Mouse (Mus musculus): ENCODE measurements around the gene Kl. TPM values are rescaled to one million over a fixed set of nuclear protein-coding genes. Genes with fewer than 3 reads are reported as not detected.
A peak's percentile ranks its signal among the peaks of the same experiment; 100 is the strongest.

The Kl gene
- polyA plus RNA-seq, 1 experiment from 2014 or later = 0.18 TPM

GRCm38 (mm10) chr5:150977383-150977958 lies 25.1 kb downstream of the Kl start:
- Histone ChIP-seq H3K36me3 (no peaks in the 10 kb centered on the region), H3K9me3 (no peaks in the 10 kb centered on the region), H3K4me1 (peaks cover 6% of the 10 kb centered on the region; the same call in 1 of the 2 replicates), H3K27me3 (ENCODE audit: insufficient read depth, poor library complexity, severe bottlenecking) (no peaks in the 10 kb centered on the region), H3K27ac (0 out of 2 replicates have a peak overlapping the region, but pooled peaks have one; percentile 36), H3K4me3 (no peak overlapping the region)
- peak; percentile 76 for DNase-seq (ENCODE audit: low spot score)
- 45% methylated on average over 14 of the region's 14 CpGs for WGBS

GRCm38 (mm10) chr5:150979341-150980136 lies 27.1 kb downstream of the Kl start:
- peak; percentile 56 for DNase-seq (ENCODE audit: low spot score)
- 90% methylated on average over 5 of the region's 5 CpGs for WGBS
- H3K27me3 ChIP-seq (ENCODE audit: insufficient read depth, poor library complexity, severe bottlenecking) = no peaks in the 10 kb centered on the region
- H3K36me3 ChIP-seq = no peaks in the 10 kb centered on the region
- no peak overlapping the region for H3K27ac ChIP-seq
- H3K9me3 ChIP-seq = no peaks in the 10 kb centered on the region
- peaks cover 11% of the 10 kb centered on the region for H3K4me1 ChIP-seq
- no peak overlapping the region for H3K4me3 ChIP-seq

- no peaks in the 10 kb centered on the region for H3K9me3 ChIP-seq
- no peak for DNase-seq (ENCODE audit: low spot score)
- WGBS = 85% methylated on average over 2 of the region's 2 CpGs
- H3K27ac ChIP-seq = no peak overlapping the region
- H3K4me3 ChIP-seq = no peak overlapping the region
- H3K4me1 ChIP-seq = peaks cover 13% of the 10 kb centered on the region
- no peaks in the 10 kb centered on the region for H3K27me3 ChIP-seq (ENCODE audit: insufficient read depth, poor library complexity, severe bottlenecking)
- no peaks in the 10 kb centered on the region for H3K36me3 ChIP-seq
Measured at GRCm38 (mm10) chr5:150982082-150982481, 29.7 kb downstream of the Kl start.

GRCm38 (mm10) chr5:150994096-150994495 lies 41.7 kb downstream of the Kl start:
- H3K4me3 ChIP-seq = no peak overlapping the region
- H3K9me3 ChIP-seq = no peaks in the 10 kb centered on the region
- peak; percentile 69 for DNase-seq (ENCODE audit: low spot score)
- no peak overlapping the region for H3K27ac ChIP-seq
- H3K4me1 ChIP-seq = peaks cover 8% of the 10 kb centered on the region; the same call in 1 of the 2 replicates
- H3K27me3 ChIP-seq (ENCODE audit: insufficient read depth, poor library complexity, severe bottlenecking) = no peaks in the 10 kb centered on the region
- 84% methylated on average over 7 of the region's 7 CpGs for WGBS
- H3K36me3 ChIP-seq = no peaks in the 10 kb centered on the region

GRCm38 (mm10) chr5:150996586-150996985 lies 44.2 kb downstream of the Kl start:
- no peak overlapping the region for H3K4me3 ChIP-seq
- H3K27me3 ChIP-seq (ENCODE audit: insufficient read depth, poor library complexity, severe bottlenecking) = no peaks in the 10 kb centered on the region
- DNase-seq (ENCODE audit: low spot score) = peak; percentile 67
- H3K36me3 ChIP-seq = no peaks in the 10 kb centered on the region
- H3K4me1 ChIP-seq = peaks cover 8% of the 10 kb centered on the region; the same call in 1 of the 2 replicates
- WGBS = 59% methylated on average over 2 of the region's 2 CpGs
- no peak overlapping the region for H3K27ac ChIP-seq
- no peaks in the 10 kb centered on the region for H3K9me3 ChIP-seq

- WGBS = 79% methylated on average over 7 of the region's 7 CpGs
- H3K27me3 ChIP-seq (ENCODE audit: insufficient read depth, poor library complexity, severe bottlenecking) = no peaks in the 10 kb centered on the region
- peak; percentile 63 for DNase-seq (ENCODE audit: low spot score)
- H3K36me3 ChIP-seq = no peaks in the 10 kb centered on the region
- peaks cover 7% of the 10 kb centered on the region; the same call in 1 of the 2 replicates for H3K4me1 ChIP-seq
- no peak overlapping the region for H3K4me3 ChIP-seq
- no peaks in the 10 kb centered on the region for H3K9me3 ChIP-seq
- no peak overlapping the region for H3K27ac ChIP-seq
Measured at GRCm38 (mm10) chr5:151001111-151001510, 48.7 kb downstream of the Kl start.

- no peak overlapping the region for H3K27ac ChIP-seq
- H3K36me3 ChIP-seq = no peaks in the 10 kb centered on the region
- no peaks in the 10 kb centered on the region for H3K4me1 ChIP-seq
- no peaks in the 10 kb centered on the region for H3K27me3 ChIP-seq (ENCODE audit: insufficient read depth, poor library complexity, severe bottlenecking)
- no peak overlapping the region for H3K4me3 ChIP-seq
- 85% methylated on average over 4 of the region's 4 CpGs for WGBS
- peak; percentile 51 for DNase-seq (ENCODE audit: low spot score)
- H3K9me3 ChIP-seq = no peaks in the 10 kb centered on the region
Measured at GRCm38 (mm10) chr5:151002051-151002450, 49.6 kb downstream of the Kl start.

- WGBS = 61% methylated on average over 1 of the region's 1 CpGs
- DNase-seq (ENCODE audit: low spot score) = peak; percentile 54
Measured at GRCm38 (mm10) chr5:151004216-151004755, 51.9 kb downstream of the Kl start.

GRCm38 (mm10) chr5:151018450-151018849 lies 66.0 kb downstream of the Kl start:
- no peak overlapping the region for H3K27ac ChIP-seq
- H3K9me3 ChIP-seq = peaks cover 7% of the 10 kb centered on the region
- H3K4me3 ChIP-seq = no peak overlapping the region
- DNase-seq (ENCODE audit: low spot score) = peak; percentile 69
- H3K27me3 ChIP-seq (ENCODE audit: insufficient read depth, poor library complexity, severe bottlenecking) = no peaks in the 10 kb centered on the region
- 75% methylated on average over 5 of the region's 5 CpGs for WGBS
- H3K36me3 ChIP-seq = no peaks in the 10 kb centered on the region
- H3K4me1 ChIP-seq = peaks cover 15% of the 10 kb centered on the region

More at GRCm38 (mm10) chr5:151004216-151004755, 51.9 kb downstream of the Kl start:
- H3K9me3 ChIP-seq = no peaks in the 10 kb centered on the region
- H3K4me1 ChIP-seq = no peaks in the 10 kb centered on the region
- H3K4me3 ChIP-seq = no peak overlapping the region
- no peaks in the 10 kb centered on the region for H3K27me3 ChIP-seq (ENCODE audit: insufficient read depth, poor library complexity, severe bottlenecking)
- H3K36me3 ChIP-seq = no peaks in the 10 kb centered on the region
- no peak overlapping the region for H3K27ac ChIP-seq

GRCm38 (mm10) chr5:151018959-151019358 lies 66.6 kb downstream of the Kl start:
- WGBS = 69% methylated on average over 5 of the region's 5 CpGs
- Histone ChIP-seq H3K4me1 (peaks cover 20% of the 10 kb centered on the region), H3K27me3 (ENCODE audit: insufficient read depth, poor library complexity, severe bottlenecking) (no peaks in the 10 kb centered on the region), H3K27ac (no peak overlapping the region), H3K4me3 (no peak overlapping the region), H3K36me3 (no peaks in the 10 kb centered on the region), H3K9me3 (peaks cover 7% of the 10 kb centered on the region)
- peak; percentile 19 for DNase-seq (ENCODE audit: low spot score)

- Histone ChIP-seq H3K4me3 (no peak overlapping the region), H3K9me3 (no peaks in the 10 kb centered on the region), H3K36me3 (no peaks in the 10 kb centered on the region), H3K27ac (peak overlapping the region; percentile 4; the same call in 1 of the 2 replicates), H3K4me1 (peaks cover 21% of the 10 kb centered on the region), H3K27me3 (ENCODE audit: insufficient read depth, poor library complexity, severe bottlenecking) (no peaks in the 10 kb centered on the region)
- DNase-seq (ENCODE audit: low spot score) = peak; percentile 66
- 75% methylated on average over 13 of the region's 13 CpGs for WGBS
Measured at GRCm38 (mm10) chr5:151020031-151020820, 67.8 kb downstream of the Kl start.

GRCm38 (mm10) chr5:151020831-151021230 lies 68.4 kb downstream of the Kl start:
- peak overlapping the region; percentile 4; the same call in 1 of the 2 replicates for H3K27ac ChIP-seq
- no peaks in the 10 kb centered on the region for H3K36me3 ChIP-seq
- peaks cover 21% of the 10 kb centered on the region for H3K4me1 ChIP-seq
- 75% methylated on average over 14 of the region's 14 CpGs for WGBS
- H3K27me3 ChIP-seq (ENCODE audit: insufficient read depth, poor library complexity, severe bottlenecking) = no peaks in the 10 kb centered on the region
- no peak for DNase-seq (ENCODE audit: low spot score)
- H3K4me3 ChIP-seq = no peak overlapping the region
- H3K9me3 ChIP-seq = no peaks in the 10 kb centered on the region
